Mouse (Mus musculus): ENCODE results near the gene Pus1. TPM values are rescaled to one million over a fixed set of nuclear protein-coding genes. Genes with fewer than 3 reads are reported as not detected.

Gene Pus1
- polyA plus RNA-seq, 1 experiment: 5.2 TPM

DNA sequence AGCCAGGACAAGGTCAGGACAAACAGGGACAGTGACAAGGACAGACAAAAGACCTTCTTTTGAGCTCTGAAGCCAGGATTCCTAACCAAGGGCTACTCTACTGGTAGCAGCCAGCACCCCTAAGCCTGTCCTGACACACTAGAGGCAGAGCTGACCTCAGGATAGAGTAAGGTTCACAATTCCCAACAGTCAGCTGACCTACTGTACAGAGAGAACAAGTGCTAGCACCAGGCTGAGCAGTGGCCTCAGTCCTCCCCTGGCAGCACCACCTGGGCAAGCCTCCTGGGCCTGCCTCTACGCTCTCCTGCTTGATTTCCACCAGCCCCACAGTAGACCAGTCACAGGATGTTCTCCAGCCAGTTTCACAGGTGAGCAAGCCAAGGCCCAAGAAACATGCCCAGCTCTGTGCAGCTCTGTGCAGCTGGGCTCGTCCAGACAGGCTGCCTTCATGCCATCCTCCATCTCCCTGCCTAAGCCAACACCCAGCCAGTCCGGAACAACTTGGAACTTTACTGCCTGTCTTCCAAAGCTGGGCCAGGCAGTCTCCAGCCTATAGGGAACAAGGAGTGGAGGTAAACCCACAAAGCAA is 20.7 kb upstream of the Pus1 start:
- no peaks in the 10 kb centered on the region; the same call in none of the 2 replicates for H3K36me3 ChIP-seq (ENCODE audit: control insufficient read depth, insufficient read depth, low read length)
- H3K27ac ChIP-seq (ENCODE audit: control insufficient read depth, insufficient read depth, low read depth, low read length): no peak overlapping the region
- TF ChIP-seq CTCF (IDR thresholded peaks at IDR 0.05; ENCODE audit: control insufficient read depth, insufficient read depth, insufficient replicate concordance, low read depth, low read length): no peak
- no peak for TF ChIP-seq POLR2A (IDR thresholded peaks at IDR 0.05; ENCODE audit: control insufficient read depth, low read depth, low read length)
- no peak overlapping the region for H3K4me3 ChIP-seq (ENCODE audit: control insufficient read depth, low read depth, low read length)
- no peaks in the 10 kb centered on the region; the same call in 1 of the 2 replicates for H3K4me1 ChIP-seq (ENCODE audit: control insufficient read depth, insufficient read depth, low read length)
- no peaks in the 10 kb centered on the region for H3K27me3 ChIP-seq (ENCODE audit: control insufficient read depth, insufficient read depth, low read length)

DNA sequence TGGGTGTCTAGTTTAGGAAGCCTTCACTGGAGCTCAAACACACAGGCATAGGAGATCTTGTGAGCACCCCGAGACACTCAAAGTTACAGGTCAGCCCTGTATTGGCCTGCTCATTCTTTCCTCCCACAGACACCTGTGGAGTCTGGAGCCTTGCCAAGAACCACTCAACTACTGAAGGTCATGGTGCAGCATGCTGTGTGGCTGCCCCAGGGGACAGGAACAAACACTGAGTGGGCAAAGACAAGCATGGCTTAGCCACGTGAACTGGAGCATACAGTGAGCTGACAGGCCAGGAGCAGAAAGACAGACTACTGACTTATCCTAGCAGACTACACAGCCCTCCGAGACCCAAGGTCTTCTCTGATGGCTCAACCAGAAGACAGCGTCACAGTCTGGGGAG is 17.2 kb upstream of the Pus1 start:
- TF ChIP-seq CTCF (IDR thresholded peaks at IDR 0.05; ENCODE audit: control insufficient read depth, insufficient read depth, insufficient replicate concordance, low read depth, low read length): no peak
- no peak for TF ChIP-seq POLR2A (IDR thresholded peaks at IDR 0.05; ENCODE audit: control insufficient read depth, low read depth, low read length)
- Histone ChIP-seq H3K4me3 (ENCODE audit: control insufficient read depth, low read depth, low read length) (no peak overlapping the region), H3K36me3 (ENCODE audit: control insufficient read depth, insufficient read depth, low read length) (peaks cover 2% of the 10 kb centered on the region), H3K4me1 (ENCODE audit: control insufficient read depth, insufficient read depth, low read length) (no peaks in the 10 kb centered on the region; the same call in 1 of the 2 replicates), H3K27ac (ENCODE audit: control insufficient read depth, insufficient read depth, low read depth, low read length) (no peak overlapping the region), H3K27me3 (ENCODE audit: control insufficient read depth, insufficient read depth, low read length) (no peaks in the 10 kb centered on the region)

DNA sequence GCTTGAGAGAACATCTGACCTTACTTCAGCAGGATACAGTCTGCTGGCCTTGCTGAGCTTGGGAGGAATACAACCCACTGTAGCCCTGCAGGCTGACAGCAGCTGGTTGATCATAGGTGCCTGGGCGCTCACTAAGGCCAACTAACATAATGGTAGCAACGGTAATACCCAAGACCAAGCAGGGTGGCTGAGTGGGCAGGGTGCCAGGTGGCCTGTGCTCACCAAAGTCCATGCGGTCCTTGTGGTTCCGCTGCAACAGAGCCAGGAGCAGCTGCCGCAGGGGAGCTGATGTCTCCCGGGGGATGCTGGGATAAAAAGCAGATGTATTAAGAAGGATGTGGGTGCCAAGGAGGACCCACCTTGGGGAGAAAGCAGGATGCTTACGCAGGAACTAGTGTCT is 13.9 kb upstream of the Pus1 start:
- Histone ChIP-seq H3K27me3 (ENCODE audit: control insufficient read depth, insufficient read depth, low read length) (no peaks in the 10 kb centered on the region), H3K4me1 (ENCODE audit: control insufficient read depth, insufficient read depth, low read length) (no peaks in the 10 kb centered on the region), H3K36me3 (ENCODE audit: control insufficient read depth, insufficient read depth, low read length) (peaks cover 2% of the 10 kb centered on the region), H3K4me3 (ENCODE audit: control insufficient read depth, low read depth, low read length) (no peak overlapping the region), H3K27ac (ENCODE audit: control insufficient read depth, insufficient read depth, low read depth, low read length) (no peak overlapping the region)
- TF ChIP-seq POLR2A (IDR thresholded peaks at IDR 0.05; ENCODE audit: control insufficient read depth, low read depth, low read length): no peak
- no peak for TF ChIP-seq CTCF (IDR thresholded peaks at IDR 0.05; ENCODE audit: control insufficient read depth, insufficient read depth, insufficient replicate concordance, low read depth, low read length)

DNA sequence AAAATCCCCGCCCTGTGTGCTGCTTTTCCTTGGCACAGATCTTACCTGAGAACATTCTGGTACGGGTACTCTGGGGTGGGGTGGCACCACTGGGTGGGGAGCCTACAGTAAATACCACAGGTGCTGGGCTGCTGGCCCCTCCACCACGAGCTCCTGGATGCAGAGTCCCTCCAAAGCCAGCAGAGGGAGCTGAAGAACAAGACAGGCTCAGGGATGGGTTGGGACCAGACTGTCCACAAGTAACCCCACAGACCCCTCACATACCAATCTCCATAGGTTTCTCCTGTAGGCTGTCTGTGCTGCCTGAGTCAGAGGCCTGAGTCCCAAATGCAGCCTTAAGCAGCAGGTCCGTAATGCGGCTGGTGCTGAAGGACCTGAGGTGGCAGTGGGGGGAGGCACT is 8.2 kb upstream of the Pus1 start:
- H3K27me3 ChIP-seq (ENCODE audit: control insufficient read depth, insufficient read depth, low read length): no peaks in the 10 kb centered on the region
- H3K4me1 ChIP-seq (ENCODE audit: control insufficient read depth, insufficient read depth, low read length): no peaks in the 10 kb centered on the region
- H3K4me3 ChIP-seq (ENCODE audit: control insufficient read depth, low read depth, low read length): peak overlapping the region; percentile 20
- H3K36me3 ChIP-seq (ENCODE audit: control insufficient read depth, insufficient read depth, low read length): no peaks in the 10 kb centered on the region; the same call in none of the 2 replicates
- no peak overlapping the region for H3K27ac ChIP-seq (ENCODE audit: control insufficient read depth, insufficient read depth, low read depth, low read length)
- no peak for TF ChIP-seq POLR2A (IDR thresholded peaks at IDR 0.05; ENCODE audit: control insufficient read depth, low read depth, low read length)
- TF ChIP-seq CTCF (IDR thresholded peaks at IDR 0.05; ENCODE audit: control insufficient read depth, insufficient read depth, insufficient replicate concordance, low read depth, low read length): peak; percentile 50; the same call in 1 of the 2 replicates

DNA sequence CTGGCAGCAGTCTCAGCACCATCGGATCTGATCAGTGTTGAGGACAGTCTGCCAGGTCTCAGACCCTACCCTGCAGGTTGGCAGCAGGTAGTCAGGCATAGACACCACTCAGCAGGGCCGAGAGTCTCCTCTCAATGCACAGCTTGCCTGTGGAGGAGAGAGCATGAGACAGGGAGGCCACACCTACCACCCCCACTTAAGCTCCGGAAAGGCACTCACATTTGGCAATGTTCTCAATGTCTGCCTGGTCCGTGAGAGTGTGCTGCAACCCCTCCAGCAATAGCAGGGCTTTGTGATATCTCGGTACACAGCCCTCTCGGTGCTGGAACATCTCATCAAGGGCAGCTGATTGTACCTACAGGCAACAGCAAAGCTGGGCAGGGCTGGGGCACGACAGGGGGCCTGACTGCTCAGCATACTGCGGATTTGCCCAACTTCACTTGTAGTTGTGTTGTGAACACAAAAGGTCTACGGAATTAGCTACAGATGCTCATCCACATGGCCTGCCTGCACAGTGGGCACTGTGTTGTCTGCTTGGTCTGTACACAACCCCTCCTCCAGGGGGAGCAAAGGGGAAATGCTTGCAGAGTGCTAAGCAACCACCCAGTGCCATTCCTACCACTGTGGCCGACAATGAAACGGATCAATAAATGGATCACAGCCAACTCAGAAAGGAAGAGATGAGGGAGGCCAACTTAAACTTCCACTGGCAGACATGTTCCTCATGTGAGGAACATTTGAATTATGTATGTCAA is 5.8 kb upstream of the Pus1 start:
- Histone ChIP-seq H3K4me3 (ENCODE audit: control insufficient read depth, low read depth, low read length) (no peak overlapping the region), H3K4me1 (ENCODE audit: control insufficient read depth, insufficient read depth, low read length) (0 out of 2 replicates have a peak, but pooled peaks cover under 1% of the 10 kb centered on the region), H3K27me3 (ENCODE audit: control insufficient read depth, insufficient read depth, low read length) (no peaks in the 10 kb centered on the region), H3K27ac (ENCODE audit: control insufficient read depth, insufficient read depth, low read depth, low read length) (no peak overlapping the region), H3K36me3 (ENCODE audit: control insufficient read depth, insufficient read depth, low read length) (no peaks in the 10 kb centered on the region; the same call in 1 of the 2 replicates)
- TF ChIP-seq POLR2A (IDR thresholded peaks at IDR 0.05; ENCODE audit: control insufficient read depth, low read depth, low read length): no peak
- TF ChIP-seq CTCF (IDR thresholded peaks at IDR 0.05; ENCODE audit: control insufficient read depth, insufficient read depth, insufficient replicate concordance, low read depth, low read length): no peak; the same call in 1 of the 2 replicates

DNA sequence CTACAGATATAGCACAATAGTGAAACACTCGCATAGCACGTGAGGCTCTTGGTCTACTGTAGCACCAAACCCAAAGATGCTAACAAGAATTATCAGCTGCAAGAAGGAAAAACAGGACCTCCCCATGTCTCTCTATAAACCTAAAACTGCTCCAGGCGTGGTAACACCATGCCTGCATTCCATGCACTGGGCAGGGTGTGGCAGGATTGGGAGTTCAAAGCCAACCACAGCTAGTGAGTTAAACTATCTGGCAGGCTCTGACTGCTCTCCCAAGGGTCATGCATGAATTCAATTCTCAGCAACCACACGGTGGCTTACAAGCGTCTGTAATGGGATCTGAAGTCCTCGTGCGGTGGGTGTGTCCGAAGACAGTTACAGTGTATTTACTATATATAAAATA is 2.7 kb upstream of the Pus1 start:
- TF ChIP-seq POLR2A (IDR thresholded peaks at IDR 0.05; ENCODE audit: control insufficient read depth, low read depth, low read length): no peak
- no peak for TF ChIP-seq CTCF (IDR thresholded peaks at IDR 0.05; ENCODE audit: control insufficient read depth, insufficient read depth, insufficient replicate concordance, low read depth, low read length)
- peaks cover 13% of the 10 kb centered on the region for H3K4me1 ChIP-seq (ENCODE audit: control insufficient read depth, insufficient read depth, low read length)
- no peaks in the 10 kb centered on the region for H3K27me3 ChIP-seq (ENCODE audit: control insufficient read depth, insufficient read depth, low read length)
- H3K36me3 ChIP-seq (ENCODE audit: control insufficient read depth, insufficient read depth, low read length): no peaks in the 10 kb centered on the region
- H3K27ac ChIP-seq (ENCODE audit: control insufficient read depth, insufficient read depth, low read depth, low read length): no peak overlapping the region
- H3K4me3 ChIP-seq (ENCODE audit: control insufficient read depth, low read depth, low read length): no peak overlapping the region

DNA sequence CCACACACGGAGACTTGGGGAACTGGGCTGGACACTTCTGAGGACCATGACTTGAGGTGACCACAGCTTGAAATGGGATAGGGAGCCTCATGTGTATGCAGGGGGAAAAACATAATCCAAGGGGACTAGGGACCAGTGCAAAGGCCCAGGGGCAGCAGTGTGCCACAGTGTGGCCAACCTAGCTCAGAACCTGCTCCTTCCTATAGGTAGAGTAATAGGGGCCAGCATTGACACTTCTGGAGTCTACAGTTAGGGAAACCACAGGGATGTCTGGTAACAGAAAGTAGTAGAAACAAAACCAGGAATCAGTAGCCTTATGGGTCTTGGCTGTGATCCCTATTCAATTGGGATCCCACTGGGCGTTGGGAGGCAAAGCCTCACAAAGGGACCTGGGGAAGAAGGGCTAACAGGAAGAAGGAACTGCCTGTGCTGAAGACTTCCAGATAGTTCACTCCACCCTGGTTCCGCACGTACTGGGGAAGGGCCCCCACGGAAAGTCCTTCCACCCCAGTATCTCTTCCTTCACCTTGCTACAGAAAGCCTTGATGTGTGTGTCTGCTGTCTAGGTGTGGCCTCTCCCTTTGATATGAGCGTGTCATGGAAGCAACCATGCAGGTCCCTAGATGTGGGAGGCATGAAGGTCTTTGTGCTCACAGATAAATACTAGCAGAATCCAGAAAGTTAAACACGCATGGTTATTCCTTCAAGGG is 1.2 kb upstream of the Pus1 start:
- Histone ChIP-seq H3K36me3 (ENCODE audit: control insufficient read depth, insufficient read depth, low read length) (no peaks in the 10 kb centered on the region), H3K4me3 (ENCODE audit: control insufficient read depth, low read depth, low read length) (no peak overlapping the region), H3K27ac (ENCODE audit: control insufficient read depth, insufficient read depth, low read depth, low read length) (no peak overlapping the region), H3K4me1 (ENCODE audit: control insufficient read depth, insufficient read depth, low read length) (peaks cover 13% of the 10 kb centered on the region), H3K27me3 (ENCODE audit: control insufficient read depth, insufficient read depth, low read length) (no peaks in the 10 kb centered on the region)
- TF ChIP-seq CTCF (IDR thresholded peaks at IDR 0.05; ENCODE audit: control insufficient read depth, insufficient read depth, insufficient replicate concordance, low read depth, low read length): no peak
- no peak for TF ChIP-seq POLR2A (IDR thresholded peaks at IDR 0.05; ENCODE audit: control insufficient read depth, low read depth, low read length)
